Mouse (Mus musculus) kidney, adult 2 months (tissue): Measurements from ENCODE around the gene Zscan18. TPM values are rescaled to one million over a fixed set of nuclear protein-coding genes. Genes with fewer than 3 reads are reported as not detected.
"Not testable (repeated sequence)": the region's sequence is repeated elsewhere in the genome, so short reads cannot be mapped to it uniquely, and the experiment has no call there.

ENCODE experiments used
- DNase-seq: peaks from one replicate; pipeline ENCODE4 v3.0.0; 2021
- H3K27ac ChIP-seq: fragments of 200-500 bp; 2 replicates; pipeline ENCODE4 v1.5.1; 2012; ENCODE audit warnings: low read depth, low read length, control low read depth, inconsistent platforms; ENCODE audit not compliant: insufficient read depth
- H3K27me3 ChIP-seq: fragments of 200-500 bp; replicated peaks from 2 replicates; pipeline ENCODE4 v1.6.1; 2012; ENCODE audit warnings: mild to moderate bottlenecking, moderate library complexity, low read length, inconsistent platforms; ENCODE audit not compliant: control insufficient read depth, insufficient read depth
- H3K36me3 ChIP-seq: fragments of 200-500 bp; 2 replicates; pipeline ENCODE4 v1.6.1; 2012; ENCODE audit warnings: mild to moderate bottlenecking, moderate library complexity, low read length, inconsistent platforms; ENCODE audit not compliant: control insufficient read depth, insufficient read depth
- H3K4me1 ChIP-seq: fragments of 200-500 bp; 2 replicates; pipeline ENCODE4 v1.6.1; 2011; ENCODE audit warnings: low read length; ENCODE audit not compliant: control insufficient read depth, insufficient read depth
- H3K4me3 ChIP-seq: fragments of 200-500 bp; 2 replicates; pipeline ENCODE4 v1.5.1; 2011; ENCODE audit warnings: mild to moderate bottlenecking, low read depth, low read length, control low read depth; ENCODE audit not compliant: insufficient read depth
- CTCF ChIP-seq: fragments of 200-500 bp; conservative IDR thresholded peaks from 2 replicates; pipeline ENCODE4 v1.5.1; 2011; ENCODE audit warnings: low read depth, mild to moderate bottlenecking, control low read depth, low read length, moderate library complexity, mixed read lengths; ENCODE audit not compliant: insufficient read depth, insufficient read length
- POLR2A ChIP-seq: fragments of 200-500 bp; IDR thresholded peaks from one replicate; pipeline ENCODE4 v1.6.1; 2011; ENCODE audit warnings: low read depth, low read length, control low read depth
- WGBS: fragments of 180-500 bp; shearing (Covaris S2); methylation state at CpG from one replicate; pipeline ENCODE4 v1.1.7; 2018; 5-methylcytosine and 5-hydroxymethylcytosine counted together
- polyA plus RNA-seq: library from polyadenylated mRNA; depleted of rRNA; stranded (reverse); fragments of >200 nt; gene quantifications from 2 replicates; pipeline ENCODE4 v1.2.3, GENCODE M21; 2012

The Zscan18 gene
- polyA plus RNA-seq, 1 experiment, result 0.59 TPM

DNA sequence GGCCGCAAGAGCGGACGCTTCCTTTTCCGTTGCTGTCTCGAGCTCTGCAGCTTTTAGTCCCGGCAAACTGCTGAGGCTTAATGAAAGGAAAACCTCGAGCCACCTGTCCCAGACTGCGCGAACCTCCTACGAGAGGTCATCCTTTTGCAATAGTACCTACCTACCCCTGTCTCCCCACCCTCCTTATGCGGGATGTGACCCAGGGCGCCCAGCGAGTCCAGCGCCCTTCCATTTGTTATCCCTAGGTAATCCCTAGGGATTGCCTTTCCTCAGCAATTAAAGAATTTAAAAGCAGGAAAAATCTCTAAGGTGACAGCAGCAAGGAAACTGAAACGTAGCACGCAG lies 264 bp upstream of the Zscan18 start:
- Histone ChIP-seq H3K27ac (no peak overlapping the region), H3K36me3 (peaks cover 5% of the 10 kb centered on the region), H3K27me3 (no peaks in the 10 kb centered on the region), H3K4me3 (peak overlapping the region; percentile 64), H3K4me1 (no peaks in the 10 kb centered on the region)
- 2% methylated on average over 16 of the region's 16 CpGs for whole genome bisulfite sequencing
- TF ChIP-seq POLR2A (no peak), CTCF (no peak)
- no peak for DNase-seq

DNA sequence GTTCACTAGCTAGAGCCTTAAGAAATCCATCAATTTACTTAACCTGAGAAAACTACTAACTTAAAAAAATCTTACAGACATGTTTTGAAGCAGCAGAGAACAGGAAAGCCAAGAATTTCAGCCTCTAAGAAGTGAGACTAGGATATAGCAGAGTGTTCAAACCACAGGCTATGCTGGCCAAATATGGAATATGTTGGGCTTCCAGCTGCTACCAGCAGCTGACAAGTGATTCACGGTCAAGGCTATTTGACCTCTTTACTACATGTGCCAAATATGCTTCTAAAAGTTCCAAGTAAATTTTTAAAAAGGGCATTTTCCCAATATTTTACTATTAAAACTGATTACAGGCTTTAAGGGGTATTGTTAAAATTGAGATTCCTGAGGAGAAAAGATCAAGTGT lies 3.9 kb downstream of the Zscan18 start:
- no peaks in the 10 kb centered on the region for H3K27me3 ChIP-seq
- no peak for TF ChIP-seq POLR2A
- TF ChIP-seq CTCF, result no peak
- no peak for DNase-seq
- H3K27ac ChIP-seq, result no peak overlapping the region
- no peak overlapping the region for H3K4me3 ChIP-seq
- 78% methylated on average over 1 of the region's 1 CpGs for WGBS
- H3K36me3 ChIP-seq, result no peaks in the 10 kb centered on the region
- H3K4me1 ChIP-seq, result no peaks in the 10 kb centered on the region

DNA sequence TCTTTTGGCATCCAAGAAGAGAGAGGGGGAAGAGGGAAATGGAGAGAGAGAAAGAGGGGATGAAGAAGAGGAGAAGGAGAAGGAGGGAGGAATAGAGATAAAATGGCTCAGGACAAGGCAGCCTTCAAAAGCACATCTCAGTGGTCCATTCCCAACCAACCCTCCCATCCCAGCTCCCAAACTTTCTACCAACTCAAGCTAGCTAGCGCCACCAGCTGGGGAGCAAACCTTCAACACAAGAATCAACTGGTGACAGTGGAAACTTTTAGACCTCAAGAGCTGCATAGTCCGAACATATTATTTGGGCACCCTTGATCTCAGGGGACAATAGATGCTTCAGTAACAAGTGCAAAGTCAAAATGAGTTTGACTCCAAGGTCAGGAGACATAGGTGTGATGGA lies 5.5 kb downstream of the Zscan18 start:
- no peak for DNase-seq
- no peak for TF ChIP-seq POLR2A
- no peak for TF ChIP-seq CTCF
- Histone ChIP-seq H3K27me3 (no peaks in the 10 kb centered on the region), H3K36me3 (no peaks in the 10 kb centered on the region), H3K27ac (no peak overlapping the region), H3K4me1 (no peaks in the 10 kb centered on the region), H3K4me3 (no peak overlapping the region)
- 64% methylated on average over 2 of the region's 2 CpGs for WGBS

DNA sequence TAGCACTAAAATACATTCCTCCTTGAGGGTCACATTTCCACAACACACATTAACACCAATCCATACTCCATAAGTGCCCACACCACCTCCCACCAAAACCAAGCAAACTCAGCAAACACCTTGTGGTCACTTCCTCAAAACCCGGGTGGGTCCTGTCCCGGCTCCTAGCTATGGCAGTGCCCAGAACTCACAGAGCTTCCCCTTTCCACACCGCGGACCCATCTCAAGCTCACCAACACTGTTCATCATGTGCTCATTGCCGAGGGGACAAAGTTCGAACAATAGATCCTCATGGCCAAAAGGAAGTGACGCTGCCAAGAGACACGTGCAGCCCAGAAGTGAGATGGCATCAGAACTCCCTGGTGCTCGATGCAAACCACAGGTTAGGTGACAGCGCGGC lies 10.8 kb downstream of the Zscan18 start:
- not testable (repeated sequence) for H3K27ac ChIP-seq, H3K4me3 ChIP-seq, H3K27me3 ChIP-seq, DNase-seq, H3K36me3 ChIP-seq, H3K4me1 ChIP-seq
- 85% methylated on average over 11 of the region's 11 CpGs for WGBS

DNA sequence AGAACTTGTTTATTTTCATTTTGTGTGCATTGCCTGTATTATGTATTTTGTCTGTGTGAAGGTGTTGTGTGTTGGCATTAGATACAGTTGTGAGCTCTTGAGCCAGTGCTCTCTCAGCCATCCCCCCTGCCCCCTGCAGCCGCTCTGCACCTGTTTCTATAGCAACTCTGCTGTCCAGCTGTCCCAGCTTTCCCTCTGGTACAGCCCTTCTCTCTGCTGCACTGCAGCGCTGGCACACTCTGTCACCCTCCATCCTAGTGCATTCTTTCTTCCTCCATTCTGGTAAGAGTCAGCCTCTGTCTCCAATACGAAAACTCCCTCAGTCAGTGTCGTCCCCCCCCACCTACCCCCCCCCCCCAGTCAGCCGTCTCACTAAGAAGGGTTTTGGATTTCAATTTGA lies 15.4 kb downstream of the Zscan18 start:
- H3K4me3 ChIP-seq, result no peak overlapping the region
- H3K36me3 ChIP-seq, result no peaks in the 10 kb centered on the region
- TF ChIP-seq CTCF (no peak), POLR2A (no peak)
- no peak for DNase-seq
- 17% methylated on average over 5 of the region's 5 CpGs for WGBS
- no peaks in the 10 kb centered on the region; the same call in 1 of the 2 replicates for H3K27me3 ChIP-seq
- H3K4me1 ChIP-seq, result no peaks in the 10 kb centered on the region
- H3K27ac ChIP-seq, result no peak overlapping the region

DNA sequence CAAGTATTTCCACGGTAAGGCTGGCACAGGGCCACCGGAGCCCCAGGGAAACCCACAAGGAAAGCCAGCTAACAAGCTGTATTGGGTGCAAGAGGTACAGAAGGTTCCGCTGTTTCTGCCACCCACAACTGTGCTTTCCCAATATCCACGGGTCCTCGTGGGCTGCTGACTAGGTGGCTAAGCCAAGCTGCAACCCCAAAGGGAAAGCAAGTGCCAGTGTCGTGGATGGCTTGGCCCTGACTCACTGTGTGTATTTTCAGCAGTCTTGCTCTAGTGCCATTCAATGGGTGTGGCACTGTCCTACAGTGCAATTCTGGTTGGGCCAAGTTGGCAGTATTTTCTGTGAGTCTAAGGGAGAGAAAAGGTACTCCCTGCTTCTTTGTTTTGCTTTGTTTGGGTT lies 16.1 kb downstream of the Zscan18 start:
- no peak overlapping the region for H3K4me3 ChIP-seq
- no peaks in the 10 kb centered on the region; the same call in 1 of the 2 replicates for H3K27me3 ChIP-seq
- WGBS, result 72% methylated on average over 6 of the region's 6 CpGs
- H3K27ac ChIP-seq, result no peak overlapping the region
- H3K4me1 ChIP-seq, result no peaks in the 10 kb centered on the region
- DNase-seq, result no peak
- TF ChIP-seq CTCF (no peak), POLR2A (no peak)
- no peaks in the 10 kb centered on the region for H3K36me3 ChIP-seq

DNA sequence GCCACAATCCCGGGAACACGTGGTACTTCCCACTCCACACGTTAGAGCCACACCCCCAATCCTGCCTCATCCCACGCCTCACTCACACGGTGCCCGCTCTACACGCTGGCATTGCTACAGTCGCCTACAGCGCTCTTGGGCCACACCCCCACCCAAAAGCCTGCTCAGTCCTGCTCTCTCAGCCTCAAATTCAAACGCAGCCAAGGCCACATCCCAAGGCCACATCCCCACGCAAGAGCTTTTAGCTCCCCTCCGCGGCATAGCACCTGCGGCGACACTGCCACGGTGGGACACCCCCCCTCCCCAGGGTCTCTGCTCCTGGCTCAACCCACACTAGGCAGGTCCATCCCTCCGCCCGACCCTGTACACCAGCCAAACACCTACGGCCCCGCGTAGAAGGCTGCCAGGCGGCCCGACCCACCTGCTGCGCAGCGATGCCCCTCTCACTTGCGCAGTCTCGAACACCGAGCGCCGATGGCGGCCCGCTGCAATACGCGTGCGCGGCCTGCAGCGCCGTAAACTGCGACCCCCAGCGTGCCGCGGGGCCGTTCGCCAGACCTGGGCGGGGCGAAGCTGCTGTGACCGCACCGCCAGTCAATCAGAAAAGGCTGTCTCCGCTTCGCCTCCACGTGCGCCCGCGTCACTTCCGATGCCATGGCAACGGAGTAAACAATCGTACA lies 23.1 kb downstream of the Zscan18 start:
- H3K27ac ChIP-seq, result no peak overlapping the region
- WGBS, result 1% methylated on average over 57 of the region's 57 CpGs
- TF ChIP-seq CTCF (no peak), POLR2A (no peak)
- H3K27me3 ChIP-seq, result no peaks in the 10 kb centered on the region
- H3K36me3 ChIP-seq, result no peaks in the 10 kb centered on the region
- DNase-seq, result peak; percentile 66
- H3K4me3 ChIP-seq, result peak overlapping the region; percentile 65
- H3K4me1 ChIP-seq, result no peaks in the 10 kb centered on the region

DNA sequence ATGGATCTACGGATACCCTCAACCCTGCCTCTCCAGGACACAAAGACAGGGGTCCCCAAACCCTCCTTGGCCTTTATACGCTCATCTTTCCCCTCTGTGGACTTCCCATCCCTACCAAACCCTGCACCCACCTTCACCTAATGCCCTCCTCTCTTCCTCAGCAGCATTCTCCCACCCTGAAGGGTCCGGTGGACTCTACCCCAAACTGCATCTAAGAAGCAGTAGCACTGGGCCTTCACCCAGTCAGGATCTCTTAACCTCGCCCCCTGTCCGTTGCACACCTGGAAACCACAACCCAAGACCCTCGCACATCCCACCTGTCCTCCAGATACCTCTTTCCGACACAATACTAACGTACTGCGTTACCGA lies 23.7 kb downstream of the Zscan18 start:
- H3K36me3 ChIP-seq, result no peaks in the 10 kb centered on the region
- WGBS, result 29% methylated on average over 10 of the region's 10 CpGs
- TF ChIP-seq CTCF (no peak), POLR2A (no peak)
- DNase-seq, result no peak
- H3K4me1 ChIP-seq, result no peaks in the 10 kb centered on the region
- H3K27me3 ChIP-seq, result no peaks in the 10 kb centered on the region
- no peak overlapping the region for H3K27ac ChIP-seq
- peak overlapping the region; percentile 65 for H3K4me3 ChIP-seq
